Mouse (Mus musculus) 3T3-L1 (cell line): ENCODE measurements at regions not wholly inside any gene's neighbourhood (a gene's known extent, or its start where the extent isn't known, plus 50 kb on each side); places are given as distances from the start of the nearest gene placed in this dataset.

Experiments used
- DNase-seq: peaks from one replicate; pipeline ENCODE4 v3.0.0-alpha.2; 2015; ENCODE audit warnings: low read depth, low spot score

- no peak for DNase-seq
Measured at GRCm38 (mm10) chr11:114611690-114612089, 56.6 kb upstream of the Rpl38 start.

- no peak for DNase-seq
Measured at GRCm38 (mm10) chr11:114608009-114608408, 60.3 kb upstream of the Rpl38 start.

GRCm38 (mm10) chr11:114603108-114603507 lies 65.2 kb upstream of the Rpl38 start:
- DNase-seq: no peak

- no peak for DNase-seq
Measured at GRCm38 (mm10) chr11:114597225-114597624, 71.1 kb upstream of the Rpl38 start.

DNA sequence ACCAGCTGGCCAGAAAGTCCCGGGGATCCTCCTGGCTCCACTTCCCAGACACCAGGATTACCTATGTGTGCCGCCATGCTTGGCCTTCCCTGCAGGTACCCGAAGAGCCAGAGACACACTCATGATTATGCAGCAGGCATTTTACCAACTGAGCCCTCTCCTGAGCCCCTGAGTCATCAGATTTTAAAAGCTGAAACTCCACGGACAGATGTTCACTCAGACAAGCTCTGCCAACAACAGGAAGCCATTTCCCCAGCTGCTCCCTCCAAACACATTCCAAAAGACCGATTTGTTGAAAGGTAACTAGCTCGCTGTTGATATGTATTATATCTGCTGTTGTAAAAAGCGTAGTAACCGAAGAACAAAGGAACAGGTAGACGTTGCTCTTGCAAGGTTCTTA lies 75.4 kb upstream of the Rpl38 start:
- peak; percentile 6 for DNase-seq

- DNase-seq: no peak
Measured at GRCm38 (mm10) chr11:114588554-114588953, 79.8 kb upstream of the Rpl38 start.

GRCm38 (mm10) chr11:114587986-114588385 lies 80.3 kb upstream of the Rpl38 start:
- no peak for DNase-seq

- no peak for DNase-seq
Measured at GRCm38 (mm10) chr11:114586400-114586799, 81.9 kb upstream of the Rpl38 start.

DNA sequence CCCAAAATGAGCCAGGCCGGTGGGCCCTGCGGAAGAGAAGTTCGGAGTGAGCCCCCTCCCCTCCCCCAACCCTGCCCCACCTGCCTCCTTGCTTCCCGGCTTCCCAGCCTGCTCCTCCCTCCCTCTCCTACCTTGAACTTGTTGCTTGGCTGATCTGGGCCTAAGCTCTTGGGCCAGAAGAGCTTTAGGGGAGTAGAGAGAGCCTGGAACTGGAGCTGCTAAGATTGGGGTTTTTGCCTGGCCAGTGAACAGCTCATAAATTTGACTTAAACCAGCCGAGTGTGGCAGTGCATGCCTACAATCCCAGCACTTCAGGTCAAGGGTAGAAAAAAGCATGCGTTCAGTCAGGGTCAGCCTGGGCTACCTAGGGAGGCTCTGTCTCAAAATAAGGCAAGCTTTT lies 83.5 kb upstream of the Rpl38 start:
- DNase-seq: no peak

DNA sequence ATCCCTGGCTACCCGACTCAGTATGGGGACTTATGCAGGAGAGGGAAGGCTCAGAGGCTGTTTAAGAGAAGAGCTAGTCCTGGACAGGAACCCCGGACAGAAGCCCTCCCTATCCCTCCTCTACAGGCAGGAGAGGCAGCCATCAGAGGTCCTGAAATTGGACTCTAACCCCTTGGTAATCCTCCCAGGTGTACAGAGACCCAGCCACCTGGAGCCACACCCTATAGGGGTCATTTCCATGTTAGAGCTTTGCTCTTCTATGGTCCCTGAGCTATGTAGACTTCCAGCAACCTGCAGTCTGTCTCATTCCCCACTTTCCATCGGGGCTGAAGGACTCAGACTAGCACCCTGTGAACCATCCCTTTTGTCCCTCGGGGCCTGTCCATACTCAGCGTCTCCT lies 84.2 kb upstream of the Rpl38 start:
- DNase-seq: no peak

DNA sequence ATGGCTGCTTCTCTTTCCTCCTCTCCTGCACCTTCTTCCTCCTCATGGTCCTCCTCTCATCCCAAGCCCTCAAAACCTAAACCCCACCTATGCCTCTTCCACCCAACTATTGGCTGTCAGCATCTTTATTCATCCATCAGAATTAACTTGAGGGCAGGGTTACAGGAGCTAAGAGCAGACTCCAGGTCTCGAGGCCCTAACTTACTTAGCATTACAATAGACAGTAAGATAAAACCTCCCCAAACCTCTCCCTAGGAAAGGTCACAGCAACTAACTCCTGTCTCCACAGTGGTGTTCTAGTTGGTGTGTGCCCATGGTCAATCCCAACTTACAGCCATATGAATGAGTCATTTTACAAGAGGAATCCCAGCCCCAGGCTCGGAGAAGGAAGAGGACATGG lies 88.3 kb upstream of the Rpl38 start:
- no peak for DNase-seq

- no peak for DNase-seq
Measured at GRCm38 (mm10) chr11:114578551-114578950, 89.8 kb upstream of the Rpl38 start.

DNA sequence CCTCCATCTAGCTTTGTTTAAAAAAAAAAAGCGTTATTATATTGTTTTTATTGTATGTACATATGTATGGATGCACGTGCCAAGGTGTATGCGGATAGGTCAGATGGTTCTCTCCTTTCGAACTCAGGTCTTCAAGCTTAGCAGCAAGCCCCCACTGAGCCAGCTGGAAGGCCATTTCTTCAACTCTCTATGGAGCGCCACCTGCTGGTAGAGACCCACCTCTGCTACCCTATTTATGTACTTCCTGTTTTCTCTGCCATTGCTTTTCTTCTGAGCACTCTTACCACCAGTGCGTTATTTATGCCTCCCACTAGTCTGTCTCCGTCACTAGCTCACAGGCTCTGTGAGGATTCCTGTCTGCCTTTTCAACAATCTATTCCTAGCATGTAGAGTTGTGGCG lies 91.5 kb upstream of the Rpl38 start:
- DNase-seq: no peak

DNA sequence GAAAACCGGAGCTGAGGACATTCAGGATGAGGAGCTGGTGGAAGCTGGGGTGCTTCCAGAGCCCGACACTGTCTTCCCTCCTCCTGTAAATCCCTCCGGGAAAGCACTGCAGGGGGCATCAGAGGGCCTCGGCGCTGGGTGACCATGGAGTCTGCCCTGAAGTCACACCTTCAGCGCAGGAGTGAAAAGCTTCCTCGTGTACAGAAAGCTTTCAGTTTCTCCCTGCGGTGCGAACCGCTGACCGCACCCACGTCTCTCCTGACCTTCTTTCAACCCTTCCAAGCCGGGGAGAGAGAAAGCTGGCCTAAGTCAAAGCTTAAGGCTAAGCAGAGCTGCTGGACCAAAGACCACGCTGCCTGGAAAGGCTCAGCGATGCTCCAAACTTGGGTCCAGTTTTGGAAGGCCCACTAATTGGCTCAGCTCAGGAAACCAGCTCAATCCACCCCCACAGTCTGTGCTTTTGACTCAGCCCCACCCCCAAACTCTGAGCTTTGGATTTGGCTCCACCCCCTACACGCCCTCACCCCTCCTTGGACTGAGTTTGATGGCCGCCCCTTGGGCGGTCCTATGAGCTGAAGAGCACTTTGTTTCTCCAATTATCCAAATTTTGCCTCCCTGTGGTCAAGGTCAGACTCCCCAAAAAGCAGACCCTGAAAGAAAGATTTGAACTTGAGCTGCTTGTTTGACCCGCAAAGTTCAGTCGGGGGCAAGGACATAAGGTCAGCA lies 97.0 kb upstream of the Rpl38 start:
- DNase-seq: no peak

DNA sequence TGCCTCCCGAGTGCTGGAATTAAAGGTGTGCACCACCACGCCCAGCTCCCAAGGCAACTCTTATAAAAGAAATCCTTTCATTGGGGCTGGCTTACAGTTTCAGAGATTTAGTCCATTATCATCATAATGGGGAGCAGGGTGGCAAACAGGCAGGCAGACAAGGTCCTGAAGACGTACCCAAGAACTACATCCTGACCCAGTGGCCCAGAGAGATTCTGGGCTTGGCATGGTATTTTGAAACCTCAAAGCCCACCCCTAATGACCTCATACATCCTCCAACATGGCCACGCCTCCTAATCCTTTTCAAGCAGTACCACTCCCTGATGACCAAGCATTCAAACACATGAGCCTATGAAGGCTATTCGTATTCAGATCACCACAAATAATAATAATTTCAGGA lies 98.2 kb upstream of the Rpl38 start:
- DNase-seq: no peak

GRCm38 (mm10) chr11:114567814-114568800 lies 100.2 kb upstream of the Rpl38 start:
- DNase-seq: no peak

GRCm38 (mm10) chr11:114567045-114567780 lies 101.1 kb upstream of the Rpl38 start:
- no peak for DNase-seq

- peak; percentile 3 for DNase-seq
Measured at GRCm38 (mm10) chr11:114564949-114565348, 103.4 kb upstream of the Rpl38 start.

GRCm38 (mm10) chr11:114563172-114563571 lies 105.2 kb upstream of the Rpl38 start:
- DNase-seq: no peak

GRCm38 (mm10) chr11:114554576-114554975 lies 113.7 kb upstream of the Rpl38 start:
- DNase-seq: no peak

- no peak for DNase-seq
Measured at GRCm38 (mm10) chr11:114553992-114554391, 114.3 kb upstream of the Rpl38 start.

- DNase-seq: no peak
Measured at GRCm38 (mm10) chr11:114552176-114552575, 116.1 kb upstream of the Rpl38 start.
